ENCODE assay signal across 8 mouse cellular contexts in the genomic region with DNA sequence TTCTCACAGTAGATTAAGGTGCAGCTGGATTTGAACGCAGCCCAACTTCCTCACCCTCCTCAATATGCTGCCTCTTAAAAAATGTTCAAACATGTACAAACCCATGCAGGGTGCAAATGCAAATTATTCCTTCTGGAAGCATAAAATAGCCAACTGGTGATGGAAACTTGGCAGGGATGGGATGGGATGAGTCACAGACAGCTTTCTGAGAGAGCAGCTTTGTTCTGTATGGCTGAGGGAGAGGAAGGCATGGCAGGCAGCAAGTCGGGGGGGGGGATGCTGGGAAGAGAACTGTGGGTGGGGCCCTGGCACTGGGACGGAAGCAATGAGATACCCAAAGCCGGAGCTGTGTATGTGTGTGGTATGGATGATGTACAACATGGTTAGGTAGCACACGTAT.
A peak's percentile ranks its signal among the peaks of the same experiment; 100 is the strongest.
DNase-seq lines count a peak whose midpoint lies in the region; ATAC-seq and TF ChIP-seq lines count a peak whose summit lies in the region.

No protein-coding gene starts in this region.

- 58% methylated on average over 5 of the region's 5 CpGs for WGBS in intestine, embryonic 16.5 days
- WGBS in liver, embryonic 11.5 days = 81% methylated on average over 5 of the region's 5 CpGs

- H3K4me1 ChIP-seq in cortical plate, adult 2 months (ENCODE audit: control insufficient read depth, insufficient read depth, low read length) = peaks cover 9% of the 10 kb centered on the region; the same call in 1 of the 2 replicates
- H3K4me1 ChIP-seq in intestine, embryonic 16.5 days (ENCODE audit: control insufficient read depth, insufficient read depth, low read length) = no peaks in the 10 kb centered on the region
- H3K4me1 ChIP-seq in liver, embryonic 11.5 days (replicated peaks; ENCODE audit: control insufficient read depth, insufficient read depth, low read length) = no peaks in the 10 kb centered on the region

- TF ChIP-seq CTCF in cortical plate, adult 2 months (IDR thresholded peaks at IDR 0.05; ENCODE audit: extremely low read depth, insufficient read depth, low read length) = no peak

- peak; percentile 35 for DNase-seq in urinary bladder, postnatal 14 days (ENCODE audit: low spot score)
- no peak for DNase-seq in urinary bladder, postnatal 25 days (ENCODE audit: low spot score)
- DNase-seq in lung, postnatal 36 days = peak; percentile 16
- no peak for DNase-seq in liver, embryonic 11.5 days (ENCODE audit: low spot score)
- DNase-seq in kidney, adult 9 months = no peak

- TF ChIP-seq POLR2A in cortical plate, adult 2 months (IDR thresholded peaks at IDR 0.05; ENCODE audit: extremely low read depth, insufficient read depth, low read length) = no peak

- H3K27ac ChIP-seq in cortical plate, adult 2 months (ENCODE audit: insufficient read depth, low read length) = peak overlapping the region; percentile 27; the same call in 1 of the 2 replicates
- no peak overlapping the region for H3K27ac ChIP-seq in intestine, embryonic 16.5 days (ENCODE audit: low read length)
- H3K27ac ChIP-seq in liver, embryonic 11.5 days (ENCODE audit: low read depth, low read length) = no peak overlapping the region

- H3K36me3 ChIP-seq in intestine, embryonic 16.5 days (ENCODE audit: control insufficient read depth, insufficient read depth, low read length) = no peaks in the 10 kb centered on the region
- H3K36me3 ChIP-seq in liver, embryonic 11.5 days (ENCODE audit: control insufficient read depth, insufficient read depth, low read length) = no peaks in the 10 kb centered on the region

- H3K9ac ChIP-seq in intestine, embryonic 16.5 days (ENCODE audit: low read depth, low read length) = no peak overlapping the region
- no peak overlapping the region for H3K9ac ChIP-seq in liver, embryonic 11.5 days (ENCODE audit: low read depth, low read length)

- H3K9me3 ChIP-seq in intestine, embryonic 16.5 days (ENCODE audit: control insufficient read depth, low read length) = no peaks in the 10 kb centered on the region
- H3K9me3 ChIP-seq in liver, embryonic 11.5 days (ENCODE audit: control insufficient read depth, low read length) = no peaks in the 10 kb centered on the region

- no peak overlapping the region for H3K4me2 ChIP-seq in intestine, embryonic 16.5 days (ENCODE audit: low read depth, low read length)
- H3K4me2 ChIP-seq in liver, embryonic 11.5 days = no peak overlapping the region

- ATAC-seq in intestine, embryonic 16.5 days = peak; percentile 63
- ATAC-seq in liver, embryonic 11.5 days (replicated peaks; ENCODE audit: low FRiP score) = no peak
- no peak for ATAC-seq in megakaryocyte-erythroid progenitor cell, adult 5-6 weeks (replicated peaks; ENCODE audit: low FRiP score, low TSS enrichment, poor library complexity, severe bottlenecking)

- no peak overlapping the region for H3K4me3 ChIP-seq in cortical plate, adult 2 months (ENCODE audit: insufficient read depth, low read length)
- no peak overlapping the region for H3K4me3 ChIP-seq in intestine, embryonic 16.5 days (ENCODE audit: low read length)
- no peak overlapping the region for H3K4me3 ChIP-seq in liver, embryonic 11.5 days (ENCODE audit: low read depth, low read length)

- H3K27me3 ChIP-seq in intestine, embryonic 16.5 days (replicated peaks; ENCODE audit: control insufficient read depth, insufficient read depth, low read length) = no peaks in the 10 kb centered on the region
- no peaks in the 10 kb centered on the region for H3K27me3 ChIP-seq in liver, embryonic 11.5 days (replicated peaks; ENCODE audit: control insufficient read depth, insufficient read depth, low read length)

Comparison
In these comparisons a context has a peak if more than half of its experiments do, and no peak if none do; other contexts are left out.
1. DNase-seq: peak in urinary bladder, postnatal 14 days (single experiment) and lung, postnatal 36 days (single experiment); none in urinary bladder, postnatal 25 days (single experiment), liver, embryonic 11.5 days (single experiment) and kidney, adult 9 months (single experiment).